Mouse (Mus musculus): ENCODE measurements at regions not wholly inside any gene's neighbourhood (a gene's known extent, or its start where the extent isn't known, plus 50 kb on each side); places are given as distances from the start of the nearest gene placed in this dataset.

DNA sequence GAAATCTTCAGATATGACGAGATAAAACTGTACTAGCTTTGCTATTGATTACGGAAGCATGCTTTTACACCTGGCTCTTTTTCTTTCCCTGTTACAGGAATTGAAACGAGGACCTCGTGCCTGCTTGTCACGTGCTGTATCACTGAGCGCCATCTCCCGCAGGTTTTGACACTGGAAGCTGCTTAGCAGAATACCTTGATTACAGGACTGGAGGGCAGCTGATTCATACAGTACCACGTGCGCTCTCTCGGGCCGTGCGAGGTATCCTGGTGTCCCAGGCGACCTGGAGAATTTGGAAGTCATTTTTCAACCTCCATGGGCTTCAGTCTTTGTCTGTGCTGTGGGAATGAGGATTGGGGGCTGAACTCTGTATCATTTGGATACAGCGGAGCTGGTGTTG, 81.5 kb downstream of the Rpl14 start:
- Histone ChIP-seq H3K4me1 (ENCODE audit: control insufficient read depth in 1 of 2, insufficient read depth in 2 of 2, low read length in 2 of 2) (no peaks in the 10 kb centered on the region), H3K27ac (ENCODE audit: control insufficient read depth, low read depth, low read length) (no peak overlapping the region), H3K79me2 (ENCODE audit: control insufficient read depth, insufficient read depth, low read length, poor library complexity) (no peaks in the 10 kb centered on the region), H3K9me3 (replicated peaks; ENCODE audit: insufficient read depth, low read length) (no peaks in the 10 kb centered on the region), H3K9ac (ENCODE audit: control insufficient read depth, low read depth, low read length, poor library complexity, severe bottlenecking) (no peak overlapping the region), H3K27me3 (ENCODE audit: control insufficient read depth in 1 of 2, insufficient read depth in 2 of 2, low read length in 2 of 2) (no peaks in the 10 kb centered on the region), H3K4me3 (ENCODE audit: control insufficient read depth in 1 of 2, insufficient read depth in 1 of 2, low read depth in 2 of 2, low read length in 2 of 2) (no peak overlapping the region), H3K36me3 (ENCODE audit: control insufficient read depth in 1 of 2, insufficient read depth in 2 of 2, low read length in 2 of 2) (no peaks in the 10 kb centered on the region)
- no peak for DNase-seq (ENCODE audit: low read depth, low spot score)
- TF ChIP-seq ELF1 (IDR thresholded peaks at IDR 0.05; ENCODE audit: low read depth, low read length) (no peak), MXI1 (IDR thresholded peaks at IDR 0.05; ENCODE audit: low read depth, low read length) (no peak), GABPA (IDR thresholded peaks at IDR 0.05; ENCODE audit: low read depth, low read length) (no peak), MEF2A (IDR thresholded peaks at IDR 0.05; ENCODE audit: extremely low read depth, insufficient replicate concordance, low read depth, low read length, poor library complexity, severe bottlenecking) (no peak), CHD1 (IDR thresholded peaks at IDR 0.05; ENCODE audit: low read depth, low read length) (no peak), ZNF384 (IDR thresholded peaks at IDR 0.05; ENCODE audit: low read depth, low read length) (no peak)

DNA sequence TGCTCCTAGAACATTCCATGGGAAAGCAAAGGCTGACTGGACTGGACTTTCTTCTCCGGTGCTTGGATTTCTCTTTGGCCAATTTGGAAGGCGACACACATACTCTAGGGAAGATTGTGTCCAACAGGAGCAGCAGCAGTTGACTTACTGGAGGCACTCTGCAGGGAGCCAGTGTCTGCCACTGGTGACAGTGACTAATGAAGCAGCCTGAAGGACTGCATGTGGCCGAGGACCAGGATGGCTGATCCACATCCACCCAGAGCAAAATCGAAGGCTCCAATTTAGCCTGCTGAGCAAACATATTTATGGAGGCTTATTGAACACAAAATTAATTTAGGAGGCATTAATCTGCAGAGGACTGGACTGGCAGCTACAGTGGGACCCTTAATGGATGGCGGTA, 81.9 kb downstream of the Rpl14 start:
- Histone ChIP-seq H3K27me3 (ENCODE audit: control insufficient read depth in 1 of 2, insufficient read depth in 2 of 2, low read length in 2 of 2) (no peaks in the 10 kb centered on the region), H3K4me1 (ENCODE audit: control insufficient read depth in 1 of 2, insufficient read depth in 2 of 2, low read length in 2 of 2) (no peaks in the 10 kb centered on the region), H3K9me3 (replicated peaks; ENCODE audit: insufficient read depth, low read length) (no peaks in the 10 kb centered on the region), H3K36me3 (ENCODE audit: control insufficient read depth in 1 of 2, insufficient read depth in 2 of 2, low read length in 2 of 2) (no peaks in the 10 kb centered on the region), H3K4me3 (ENCODE audit: control insufficient read depth in 1 of 2, insufficient read depth in 1 of 2, low read depth in 2 of 2, low read length in 2 of 2) (no peak overlapping the region), H3K27ac (ENCODE audit: control insufficient read depth, low read depth, low read length) (no peak overlapping the region), H3K79me2 (ENCODE audit: control insufficient read depth, insufficient read depth, low read length, poor library complexity) (no peaks in the 10 kb centered on the region), H3K9ac (ENCODE audit: control insufficient read depth, low read depth, low read length, poor library complexity, severe bottlenecking) (no peak overlapping the region)
- DNase-seq (ENCODE audit: low read depth, low spot score) = no peak
- TF ChIP-seq ZNF384 (IDR thresholded peaks at IDR 0.05; ENCODE audit: low read depth, low read length) (no peak), RAD21 (IDR thresholded peaks at IDR 0.05; ENCODE audit: low read depth, low read length) (no peak), HCFC1 (IDR thresholded peaks at IDR 0.05; ENCODE audit: low read depth, low read length) (no peak), SIN3A (IDR thresholded peaks at IDR 0.05; ENCODE audit: low read length) (no peak)

DNA sequence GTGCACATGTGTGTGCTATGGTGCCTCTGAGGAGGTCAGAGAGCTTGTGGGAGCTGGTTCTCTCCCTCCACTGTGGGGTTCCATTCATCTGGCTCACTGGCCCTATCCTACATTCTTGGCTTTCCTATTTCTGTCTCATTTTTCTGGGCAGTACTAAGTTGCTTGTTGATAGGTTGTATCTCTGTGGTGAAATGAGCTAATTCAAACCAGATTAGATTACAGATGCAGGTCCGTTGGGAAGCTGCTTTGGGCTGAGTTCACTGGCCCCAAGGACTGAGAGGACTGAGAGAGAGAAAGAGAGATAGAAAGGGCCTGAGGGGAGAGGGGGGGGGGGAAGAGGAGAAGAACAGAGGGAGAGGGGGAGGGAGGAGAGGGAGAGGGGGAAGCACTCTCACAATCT, 83.5 kb downstream of the Rpl14 start:
- H3K27ac ChIP-seq (ENCODE audit: control insufficient read depth, low read depth, low read length) = no peak overlapping the region
- no peak for DNase-seq (ENCODE audit: low read depth, low spot score)
- H3K9ac ChIP-seq (ENCODE audit: control insufficient read depth, low read depth, low read length, poor library complexity, severe bottlenecking) = no peak overlapping the region
- no peaks in the 10 kb centered on the region for H3K36me3 ChIP-seq (ENCODE audit: control insufficient read depth in 1 of 2, insufficient read depth in 2 of 2, low read length in 2 of 2)
- no peak overlapping the region for H3K4me3 ChIP-seq (ENCODE audit: control insufficient read depth in 1 of 2, insufficient read depth in 1 of 2, low read depth in 2 of 2, low read length in 2 of 2)
- H3K9me3 ChIP-seq (replicated peaks; ENCODE audit: insufficient read depth, low read length) = no peaks in the 10 kb centered on the region
- no peaks in the 10 kb centered on the region for H3K4me1 ChIP-seq (ENCODE audit: control insufficient read depth in 1 of 2, insufficient read depth in 2 of 2, low read length in 2 of 2)
- H3K79me2 ChIP-seq (ENCODE audit: control insufficient read depth, insufficient read depth, low read length, poor library complexity) = no peaks in the 10 kb centered on the region
- no peaks in the 10 kb centered on the region for H3K27me3 ChIP-seq (ENCODE audit: control insufficient read depth in 1 of 2, insufficient read depth in 2 of 2, low read length in 2 of 2)
- no peak for TF ChIP-seq ETS1 (IDR thresholded peaks at IDR 0.05; ENCODE audit: low read depth, low read length)
- TF ChIP-seq POLR2AphosphoS2 (IDR thresholded peaks at IDR 0.05; ENCODE audit: low read length) = no peak
- TF ChIP-seq GATA1 (IDR thresholded peaks at IDR 0.05; ENCODE audit: low read depth, low read length) = no peak
- no peak for TF ChIP-seq JUND (IDR thresholded peaks at IDR 0.05; ENCODE audit: low read depth, low read length)
- TF ChIP-seq TAL1 (IDR thresholded peaks at IDR 0.05; ENCODE audit: low read length) = no peak
- no peak for TF ChIP-seq MAZ (IDR thresholded peaks at IDR 0.05; ENCODE audit: low read depth, low read length)
- TF ChIP-seq CHD1 (IDR thresholded peaks at IDR 0.05; ENCODE audit: low read depth, low read length) = no peak
- TF ChIP-seq POLR2A (IDR thresholded peaks at IDR 0.05; ENCODE audit: control insufficient read depth in 1 of 2, insufficient read depth in 1 of 2, low read depth in 1 of 2, low read length in 2 of 2, poor library complexity in 1 of 2) = no peak
- no peak for TF ChIP-seq TBP (IDR thresholded peaks at IDR 0.05; ENCODE audit: low read depth, low read length)
- TF ChIP-seq RCOR1 (IDR thresholded peaks at IDR 0.05; ENCODE audit: low read depth, low read length) = no peak
- no peak for TF ChIP-seq ZMIZ1 (IDR thresholded peaks at IDR 0.05; ENCODE audit: low read depth, low read length)
- no peak for TF ChIP-seq ELF1 (IDR thresholded peaks at IDR 0.05; ENCODE audit: low read depth, low read length)
- TF ChIP-seq MAFK (IDR thresholded peaks at IDR 0.05; ENCODE audit: borderline replicate concordance, low read depth, low read length) = no peak
- no peak for TF ChIP-seq UBTF (IDR thresholded peaks at IDR 0.05; ENCODE audit: borderline replicate concordance, insufficient read depth, low read depth, low read length)
- TF ChIP-seq MAX (IDR thresholded peaks at IDR 0.05; ENCODE audit: low read length) = no peak
- no peak for TF ChIP-seq KAT2A (conservative IDR thresholded peaks at IDR 0.05; ENCODE audit: low read depth, low read length)
- no peak for TF ChIP-seq MYC (IDR thresholded peaks at IDR 0.05; ENCODE audit: low read depth, low read length)
- TF ChIP-seq NRF1 (IDR thresholded peaks at IDR 0.05; ENCODE audit: insufficient read depth, low read depth, low read length, poor library complexity, severe bottlenecking) = no peak
- no peak for TF ChIP-seq RAD21 (IDR thresholded peaks at IDR 0.05; ENCODE audit: low read depth, low read length)
